Mouse (Mus musculus) MEL-GATA-1-ER (cell line): ENCODE data around the gene Mbip.

Experiments
- DNase-seq: peaks from one replicate; pipeline ENCODE4 v3.0.0-alpha.2; 2012; ENCODE audit warnings: low read depth; ENCODE audit errors: extremely low read depth

Gene Mbip

GRCm38 (mm10) chr12:56295160-56295559, 50.5 kb downstream of the Mbip start:
- no peak for DNase-seq

- DNase-seq, result no peak
Observed at GRCm38 (mm10) chr12:56288548-56288947, 57.1 kb downstream of the Mbip start.

GRCm38 (mm10) chr12:56286828-56287227, 58.9 kb downstream of the Mbip start:
- DNase-seq, result no peak

- no peak for DNase-seq
Observed at GRCm38 (mm10) chr12:56284210-56284609, 61.5 kb downstream of the Mbip start.

GRCm38 (mm10) chr12:56281649-56282048, 64.0 kb downstream of the Mbip start:
- no peak for DNase-seq
